Mouse (Mus musculus) embryonic facial prominence, embryonic 13.5 days (tissue): Measurements from ENCODE around the gene Foxa1. TPM values are rescaled to one million over a fixed set of nuclear protein-coding genes. Genes with fewer than 3 reads are reported as not detected.
A peak's percentile ranks its signal among the peaks of the same experiment; 100 is the strongest.

ENCODE experiments used
- ATAC-seq: fragments of 200-750 bp; cut with Nextera tagmentation; 2 replicates; pipeline ENCODE4 v1.8.0; 2017; ENCODE audit warnings: low read depth; ENCODE audit not compliant: insufficient number of reproducible peaks, insufficient read depth, low FRiP score, low TSS enrichment
- H3K27ac ChIP-seq: fragments of 300-500 bp; sonication (generic); 2 replicates; pipeline ENCODE4 v1.5.1; 2015; ENCODE audit warnings: moderate library complexity, mild to moderate bottlenecking, inconsistent platforms
- H3K27me3 ChIP-seq: fragments of 300-500 bp; sonication (generic); 2 replicates; pipeline ENCODE4 v1.6.1; 2015; ENCODE audit warnings: mild to moderate bottlenecking, inconsistent platforms
- H3K36me3 ChIP-seq: fragments of 300-500 bp; sonication (generic); 2 replicates; pipeline ENCODE4 v1.6.1; 2015; ENCODE audit warnings: mild to moderate bottlenecking, inconsistent platforms
- H3K4me1 ChIP-seq: fragments of 300-500 bp; sonication (generic); 2 replicates; pipeline ENCODE4 v1.6.1; 2015; ENCODE audit warnings: inconsistent platforms
- H3K4me2 ChIP-seq: fragments of 300-500 bp; sonication (generic); 2 replicates; pipeline ENCODE4 v1.6.1; 2015; ENCODE audit warnings: moderate library complexity, mild to moderate bottlenecking, inconsistent platforms
- H3K4me3 ChIP-seq: fragments of 300-500 bp; sonication (generic); 2 replicates; pipeline ENCODE4 v1.5.1; 2015; ENCODE audit warnings: mild to moderate bottlenecking, inconsistent platforms
- H3K9ac ChIP-seq: fragments of 300-500 bp; sonication (generic); 2 replicates; pipeline ENCODE4 v1.6.1; 2015; ENCODE audit warnings: mild to moderate bottlenecking, inconsistent platforms
- H3K9me3 ChIP-seq: fragments of 300-500 bp; sonication (generic); 2 replicates; pipeline ENCODE4 v1.6.1; 2016; ENCODE audit warnings: inconsistent platforms
- WGBS: fragments of 180-500 bp; shearing (Covaris S2); methylation state at CpG from one replicate; pipeline ENCODE4 v1.1.7; 2015; ENCODE audit warnings: mixed read lengths; 5-methylcytosine and 5-hydroxymethylcytosine counted together
- polyA plus RNA-seq: library from polyadenylated mRNA; unstranded; fragments of >200 nt; fragmentation: Nextera tagmentation; extraction: Ambion mirVana; gene quantifications from 2 replicates; pipeline ENCODE4 v1.2.1, GENCODE M21; 2015

Gene Foxa1
- polyA plus RNA-seq, 1 experiment from 2014 or later: 0.96 TPM

DNA sequence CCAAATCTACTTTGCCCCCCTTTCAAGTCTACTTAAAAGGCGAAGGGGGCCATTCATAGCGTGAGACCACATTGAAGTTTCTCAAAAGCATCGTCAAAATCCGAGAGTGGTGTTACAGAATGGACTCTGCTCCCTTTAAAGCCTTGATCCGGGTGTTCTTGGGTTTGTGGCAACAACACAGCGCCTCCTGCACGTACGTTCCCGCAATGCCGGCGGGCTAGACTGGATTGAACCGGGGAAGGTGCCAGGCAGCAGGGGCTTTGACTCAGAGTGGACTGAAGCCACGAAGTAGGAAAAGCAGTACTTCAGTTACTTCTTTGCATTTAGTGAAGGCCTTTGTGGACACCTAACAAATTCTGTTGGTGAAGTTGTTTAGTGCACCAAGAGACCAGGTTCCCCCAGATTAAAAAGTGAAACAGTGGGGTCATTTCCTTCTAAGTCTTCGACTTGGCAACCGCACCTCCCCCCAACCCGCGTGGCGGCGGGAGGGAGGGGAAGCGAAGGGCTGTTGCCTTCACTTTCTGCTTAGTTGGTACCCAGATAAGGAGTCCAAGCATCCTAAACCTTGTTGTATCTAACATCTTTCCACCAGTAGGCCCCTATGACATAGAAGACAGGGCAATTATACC is 1.8 kb upstream of the Foxa1 start:
- no peak for ATAC-seq

DNA sequence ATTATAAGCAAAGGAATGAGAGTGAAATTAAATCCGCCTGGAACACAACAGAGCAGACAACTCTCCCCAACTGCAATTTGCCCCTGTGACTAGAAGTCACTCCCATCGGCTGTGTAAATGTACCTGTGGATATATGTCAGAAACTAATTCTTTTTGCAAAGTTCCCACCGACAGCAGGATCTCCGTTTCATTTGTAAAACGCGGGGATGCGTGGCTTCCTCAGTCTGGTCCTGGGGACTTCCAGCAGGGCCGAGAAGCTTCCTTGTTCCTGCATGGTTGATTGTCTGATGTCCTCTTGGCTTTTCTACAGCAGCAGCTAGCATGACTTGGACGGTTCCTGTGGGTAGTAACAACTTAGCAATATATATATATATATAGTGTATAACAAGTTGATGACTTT is 1.2 kb upstream of the Foxa1 start:
- WGBS: 3% methylated on average over 9 of the region's 9 CpGs
- no peak for ATAC-seq

More for the DNA sequence above, 1.8 kb upstream of the Foxa1 start:
- Histone ChIP-seq H3K9me3 (no peaks in the 10 kb centered on the region), H3K27ac (no peak overlapping the region), H3K4me3 (no peak overlapping the region), H3K36me3 (no peaks in the 10 kb centered on the region), H3K27me3 (peaks cover 100% of the 10 kb centered on the region), H3K9ac (no peak overlapping the region), H3K4me2 (no peak overlapping the region), H3K4me1 (peaks cover 18% of the 10 kb centered on the region)
- 1% methylated on average over 20 of the region's 20 CpGs for WGBS

DNA sequence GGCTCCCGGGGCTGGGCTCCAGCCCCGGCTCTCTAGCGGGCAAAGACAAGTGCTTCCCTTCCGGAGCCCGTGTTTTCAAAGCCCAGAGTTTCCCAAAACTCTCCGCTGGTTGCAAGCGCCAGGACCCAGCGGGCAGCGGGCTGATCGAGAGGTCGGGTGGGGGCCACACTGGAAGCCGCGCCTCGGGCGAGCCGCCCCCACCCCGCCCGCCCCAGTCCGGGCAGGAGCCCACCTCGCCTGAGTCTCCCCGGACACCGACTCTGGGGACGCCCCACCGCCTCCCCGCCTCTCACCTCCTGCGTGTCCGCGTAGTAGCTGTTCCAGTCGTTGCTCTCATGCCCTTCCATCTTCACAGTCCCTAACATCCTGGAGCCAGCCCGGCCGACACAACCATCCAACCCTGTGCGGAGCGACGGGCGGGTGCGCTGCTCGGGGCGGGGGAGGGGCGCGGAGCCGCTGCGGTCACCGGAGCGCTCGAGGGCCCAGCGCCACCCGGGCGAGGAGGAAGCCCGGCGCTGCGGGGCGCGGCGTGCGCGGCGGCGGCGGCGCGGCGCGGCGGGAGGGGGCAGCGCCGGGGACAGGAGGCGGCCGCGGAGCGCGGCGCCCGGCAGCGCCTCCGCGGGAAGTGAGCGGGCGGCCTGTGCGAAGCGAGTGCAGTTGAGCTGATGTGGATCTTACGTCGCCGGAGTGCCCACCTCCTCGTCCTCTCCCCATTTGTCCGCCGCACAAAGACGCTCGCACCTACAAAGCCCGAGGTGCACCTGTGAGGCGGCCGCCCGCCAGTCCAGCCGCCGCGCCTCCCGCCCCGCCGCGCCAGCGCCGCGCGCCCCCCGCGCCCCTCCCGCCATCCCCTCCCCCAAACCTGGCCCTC is 1.1 kb downstream of the Foxa1 start:
- peak overlapping the region; percentile 53 for H3K4me3 ChIP-seq
- H3K27me3 ChIP-seq: peaks cover 100% of the 10 kb centered on the region
- H3K9me3 ChIP-seq: no peaks in the 10 kb centered on the region
- no peaks in the 10 kb centered on the region for H3K36me3 ChIP-seq
- H3K4me1 ChIP-seq: peaks cover 31% of the 10 kb centered on the region
- H3K27ac ChIP-seq: peak overlapping the region; percentile 55; the same call in 1 of the 2 replicates
- peak overlapping the region; percentile 92 for H3K4me2 ChIP-seq
- peak overlapping the region; percentile 54 for H3K9ac ChIP-seq
- under 1% methylated on average over 82 of the region's 106 CpGs for WGBS
- peak; percentile 38; the same call in 1 of the 2 replicates for ATAC-seq

More for the DNA sequence above, 1.2 kb upstream of the Foxa1 start:
- Histone ChIP-seq H3K9me3 (no peaks in the 10 kb centered on the region), H3K27ac (no peak overlapping the region), H3K4me3 (no peak overlapping the region), H3K36me3 (no peaks in the 10 kb centered on the region), H3K9ac (no peak overlapping the region), H3K4me1 (peaks cover 22% of the 10 kb centered on the region), H3K27me3 (peaks cover 100% of the 10 kb centered on the region), H3K4me2 (no peak overlapping the region)

DNA sequence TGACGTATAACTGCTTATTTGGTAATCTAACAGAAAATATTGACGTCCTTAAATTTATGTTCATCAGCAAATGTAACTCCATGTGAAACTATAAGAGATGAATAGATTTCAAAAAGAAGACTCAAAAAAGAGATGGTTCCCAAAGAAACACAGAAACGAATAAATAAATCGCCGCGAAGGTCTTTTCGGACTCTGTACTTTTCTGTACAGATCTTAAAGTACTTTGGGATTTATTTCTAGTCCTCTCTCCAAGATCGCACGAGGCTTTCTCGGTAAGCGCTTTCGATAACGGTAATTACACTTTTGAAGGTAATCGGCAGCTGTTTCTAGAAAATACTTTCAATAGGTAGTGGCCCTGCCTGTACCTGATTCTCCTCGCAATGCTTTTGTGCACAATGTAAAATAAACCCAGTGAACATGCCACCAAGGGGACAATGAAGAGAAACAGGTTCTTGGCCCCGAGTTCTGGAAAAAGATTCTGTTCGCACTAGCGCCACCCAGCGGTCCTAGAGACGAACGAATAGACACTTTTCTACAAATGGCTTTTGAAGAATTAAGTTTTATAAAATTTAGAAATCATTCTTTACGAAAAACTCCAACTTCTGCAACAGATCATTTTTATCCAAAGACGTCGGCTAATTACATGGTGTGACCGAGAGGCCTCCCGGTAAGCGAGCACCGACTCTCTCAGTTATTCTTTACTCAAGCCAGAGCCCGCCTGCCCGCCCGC is 1.9 kb downstream of the Foxa1 start:
- H3K4me1 ChIP-seq: peaks cover 26% of the 10 kb centered on the region
- peaks cover 96% of the 10 kb centered on the region for H3K27me3 ChIP-seq
- H3K27ac ChIP-seq: peak overlapping the region; percentile 55; the same call in 1 of the 2 replicates
- peak overlapping the region; percentile 54 for H3K9ac ChIP-seq
- peak overlapping the region; percentile 53 for H3K4me3 ChIP-seq
- no peak for ATAC-seq
- no peaks in the 10 kb centered on the region for H3K9me3 ChIP-seq
- no peaks in the 10 kb centered on the region for H3K36me3 ChIP-seq
- peak overlapping the region; percentile 92 for H3K4me2 ChIP-seq
- WGBS: 2% methylated on average over 31 of the region's 31 CpGs

DNA sequence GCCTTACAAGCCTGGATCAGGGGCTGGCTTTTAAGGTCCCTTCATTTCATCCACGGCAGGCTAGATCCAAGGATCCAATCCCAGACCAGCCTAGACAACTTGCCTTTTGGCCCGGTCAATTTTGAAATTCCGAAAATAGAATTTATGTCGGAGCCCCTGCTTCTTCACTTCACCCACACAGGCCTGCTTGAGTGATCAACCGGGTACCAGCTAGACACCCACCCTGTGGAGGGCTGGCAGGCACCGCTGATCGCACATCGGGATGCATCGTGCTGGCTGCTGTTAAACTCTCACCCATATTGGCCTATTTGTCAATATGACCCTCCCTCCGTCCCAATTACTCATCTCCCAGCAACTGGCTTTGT is 3.1 kb downstream of the Foxa1 start:
- no peak for ATAC-seq
- WGBS: 2% methylated on average over 10 of the region's 10 CpGs
- Histone ChIP-seq H3K4me3 (peak overlapping the region; percentile 27), H3K27me3 (peaks cover 96% of the 10 kb centered on the region), H3K9me3 (no peaks in the 10 kb centered on the region), H3K9ac (no peak overlapping the region), H3K27ac (no peak overlapping the region), H3K4me2 (peak overlapping the region; percentile 43; the same call in 1 of the 2 replicates), H3K36me3 (no peaks in the 10 kb centered on the region), H3K4me1 (peaks cover 32% of the 10 kb centered on the region)

DNA sequence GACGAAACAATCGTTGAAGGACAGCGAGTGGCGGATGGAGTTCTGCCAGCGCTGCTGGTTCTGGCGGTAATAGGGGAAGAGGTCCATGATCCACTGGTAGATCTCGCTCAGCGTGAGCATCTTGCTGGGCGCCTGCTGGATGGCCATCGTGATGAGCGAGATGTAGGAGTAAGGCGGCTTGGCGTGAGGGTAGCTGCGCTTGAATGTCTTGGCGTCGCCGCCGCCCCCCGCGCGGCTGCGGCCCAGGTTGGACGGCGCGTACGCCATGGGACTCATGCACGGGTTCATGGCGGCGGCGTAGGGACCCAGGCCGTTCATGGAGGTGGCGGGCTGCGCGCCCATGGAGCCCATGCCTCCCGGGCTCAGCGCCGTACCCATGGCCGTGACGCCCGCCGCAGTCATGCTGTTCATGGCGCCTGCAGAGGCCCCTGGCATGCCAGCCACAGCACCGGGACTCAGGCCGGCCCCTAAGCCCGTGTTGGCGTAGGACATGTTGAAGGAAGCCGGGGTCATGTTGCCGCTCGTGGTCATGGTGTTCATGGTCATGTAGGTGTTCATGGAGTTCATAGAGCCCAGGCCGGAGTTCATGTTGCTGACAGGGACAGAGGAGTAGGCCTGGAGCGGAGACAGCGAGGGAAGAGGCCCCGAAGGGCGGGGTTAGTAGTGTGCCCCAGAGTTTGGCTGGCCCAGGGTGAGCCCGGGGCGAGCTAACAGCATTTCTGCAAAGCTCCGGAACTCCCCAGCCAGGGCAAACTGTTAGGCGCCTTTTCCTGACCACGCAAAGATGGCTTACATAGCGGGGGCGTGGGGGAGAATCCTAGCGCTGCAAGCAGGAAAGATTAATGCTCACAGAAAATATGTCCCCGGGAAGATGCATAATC is 3.7 kb downstream of the Foxa1 start:
- H3K4me3 ChIP-seq: peak overlapping the region; percentile 27
- no peak overlapping the region for H3K27ac ChIP-seq
- 2% methylated on average over 63 of the region's 63 CpGs for WGBS
- no peak for ATAC-seq
- H3K4me1 ChIP-seq: peaks cover 36% of the 10 kb centered on the region
- H3K9me3 ChIP-seq: no peaks in the 10 kb centered on the region
- peak overlapping the region; percentile 43 for H3K4me2 ChIP-seq
- H3K27me3 ChIP-seq: peaks cover 96% of the 10 kb centered on the region
- H3K36me3 ChIP-seq: no peaks in the 10 kb centered on the region
- H3K9ac ChIP-seq: peak overlapping the region; percentile 36

DNA sequence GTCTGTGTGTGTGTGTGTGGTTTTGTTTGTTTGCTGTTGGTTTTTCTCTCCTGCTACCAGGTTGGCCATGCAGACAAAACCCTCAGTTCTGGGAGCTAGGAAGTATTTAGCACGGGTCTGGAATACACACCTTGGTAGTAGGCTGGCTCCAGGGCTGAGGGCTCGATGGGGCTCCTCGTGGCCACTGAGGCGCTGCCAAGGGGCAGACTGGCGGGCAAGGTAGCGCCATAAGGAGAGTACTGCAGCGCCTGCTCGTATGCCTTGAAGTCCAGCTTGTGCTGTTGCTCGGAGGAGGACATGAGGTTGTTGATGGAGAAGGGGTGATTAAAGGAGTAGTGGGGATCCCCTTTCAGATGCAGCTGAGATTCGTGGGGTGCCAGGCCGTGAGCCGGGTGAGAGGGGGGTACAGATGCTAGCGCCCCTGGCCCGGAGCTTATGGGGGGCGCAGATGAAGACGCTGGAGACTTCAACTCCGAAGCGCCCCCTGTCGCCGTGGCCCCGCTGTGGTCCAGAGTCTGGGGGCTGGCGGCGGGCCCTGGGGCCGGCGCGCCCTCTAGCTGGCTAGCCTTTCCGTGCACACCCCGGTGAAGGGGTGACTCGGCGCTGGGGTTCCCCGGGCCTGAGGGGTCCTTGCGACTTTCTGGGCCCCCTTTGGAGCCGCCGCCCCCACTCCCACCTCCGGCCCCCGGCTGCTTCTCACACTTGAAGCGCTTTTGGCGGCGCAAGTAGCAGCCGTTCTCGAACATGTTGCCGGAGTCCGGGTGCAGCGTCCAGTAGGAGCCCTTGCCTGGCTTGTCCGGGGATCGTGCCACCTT is 4.6 kb downstream of the Foxa1 start:
- Histone ChIP-seq H3K9me3 (no peaks in the 10 kb centered on the region), H3K27me3 (peaks cover 91% of the 10 kb centered on the region), H3K9ac (peak overlapping the region; percentile 36), H3K4me2 (peak overlapping the region; percentile 43), H3K4me1 (peaks cover 36% of the 10 kb centered on the region), H3K27ac (no peak overlapping the region), H3K4me3 (peak overlapping the region; percentile 27), H3K36me3 (no peaks in the 10 kb centered on the region)
- WGBS: 2% methylated on average over 46 of the region's 46 CpGs
- ATAC-seq: no peak

DNA sequence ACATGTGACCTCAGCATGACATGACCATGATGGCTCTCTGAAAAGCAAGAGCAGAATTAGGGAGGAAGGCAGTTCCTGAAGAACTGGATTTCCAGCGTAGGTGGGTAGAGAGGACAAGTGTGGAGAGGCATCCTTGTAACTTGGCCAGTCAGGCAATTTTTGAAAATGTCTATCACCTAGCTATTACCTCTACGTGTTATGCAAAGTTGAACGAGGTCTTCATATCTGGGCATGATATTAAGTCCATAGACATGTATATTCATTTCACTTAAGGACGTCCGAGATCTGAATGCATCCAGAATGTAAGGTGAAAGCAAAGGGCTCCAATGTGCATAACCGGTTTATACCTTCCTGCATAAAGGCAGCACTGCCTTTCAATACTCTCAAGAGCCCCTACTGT is 5.6 kb downstream of the Foxa1 start:
- Histone ChIP-seq H3K36me3 (no peaks in the 10 kb centered on the region), H3K27ac (no peak overlapping the region), H3K4me3 (no peak overlapping the region), H3K9ac (no peak overlapping the region), H3K27me3 (peaks cover 91% of the 10 kb centered on the region), H3K4me2 (no peak overlapping the region), H3K4me1 (peaks cover 31% of the 10 kb centered on the region), H3K9me3 (no peaks in the 10 kb centered on the region)
- ATAC-seq: no peak
- WGBS: 7% methylated on average over 6 of the region's 6 CpGs

DNA sequence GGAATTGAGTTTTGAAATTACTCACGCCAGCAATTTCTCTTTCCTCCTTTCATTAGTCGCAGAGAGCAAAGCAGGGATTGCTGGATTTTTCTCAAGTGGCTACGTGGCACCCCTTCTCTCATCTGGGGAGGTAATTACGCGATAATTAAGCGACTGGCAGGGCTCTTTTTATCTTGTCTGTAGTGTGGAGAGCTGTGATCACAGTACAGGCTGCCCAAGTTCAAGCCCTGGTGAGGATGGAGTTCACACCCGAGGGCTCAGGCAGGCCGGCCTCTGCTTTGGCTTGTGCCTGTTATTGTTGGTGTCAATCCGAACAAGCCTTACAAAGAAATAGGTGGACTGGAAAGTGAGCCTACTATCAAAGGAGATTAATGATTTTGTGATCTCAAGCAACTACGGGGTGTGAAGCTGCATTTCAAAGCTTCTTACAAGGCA is 7.1 kb downstream of the Foxa1 start:
- Histone ChIP-seq H3K27me3 (peaks cover 91% of the 10 kb centered on the region), H3K9ac (no peak overlapping the region), H3K4me2 (0 out of 2 replicates have a peak overlapping the region, but pooled peaks have one; percentile 55), H3K9me3 (no peaks in the 10 kb centered on the region), H3K4me1 (peaks cover 25% of the 10 kb centered on the region), H3K27ac (no peak overlapping the region), H3K36me3 (no peaks in the 10 kb centered on the region), H3K4me3 (no peak overlapping the region)
- WGBS: 2% methylated on average over 10 of the region's 10 CpGs
- ATAC-seq: no peak
